ENCODE assay signal across 8 mouse cellular contexts in the genomic region with DNA sequence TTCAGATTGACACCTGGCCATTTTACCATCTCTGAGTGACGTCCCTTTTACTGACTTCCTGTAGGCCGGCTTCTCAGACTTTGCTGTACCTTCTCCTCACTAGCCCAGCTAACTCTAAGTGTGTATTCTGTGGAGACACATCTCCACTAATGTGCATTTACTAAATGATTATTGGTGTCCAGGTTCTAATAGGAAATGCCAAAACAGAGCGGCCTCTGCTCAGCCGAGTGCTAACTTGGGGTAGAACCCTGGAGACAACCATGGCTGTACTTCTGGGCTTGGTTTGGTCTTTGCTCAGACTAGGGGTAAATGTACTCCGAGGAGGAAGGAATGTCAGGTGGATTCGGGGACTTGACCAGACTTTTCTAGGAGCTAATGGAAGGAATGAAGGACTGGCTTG. TPM values are rescaled to one million over a fixed set of nuclear protein-coding genes. Genes with fewer than 3 reads are reported as not detected.
DNase-seq lines count a peak whose midpoint lies in the region; ATAC-seq and TF ChIP-seq lines count a peak whose summit lies in the region.

No protein-coding gene starts in this region.

- no peak for TF ChIP-seq EP300 in liver, embryonic 14.5 days (IDR thresholded peaks at IDR 0.05; ENCODE audit: low read depth)

- H3K27ac ChIP-seq in spleen, adult 2 months (ENCODE audit: insufficient read depth, low read length): peak overlapping the region; percentile 50
- H3K27ac ChIP-seq in liver, embryonic 14.5 days: no peak overlapping the region

- no peak for TF ChIP-seq POLR2A in spleen, adult 2 months (IDR thresholded peaks at IDR 0.05; ENCODE audit: low read depth, low read length)

- no peak overlapping the region; the same call in 1 of the 2 replicates for H3K9ac ChIP-seq in liver, embryonic 14.5 days (replicated peaks)

- no peak for TF ChIP-seq CTCF in spleen, adult 2 months (IDR thresholded peaks at IDR 0.05; ENCODE audit: extremely low read depth, insufficient read depth, insufficient read length, insufficient replicate concordance)
- TF ChIP-seq CTCF in liver, embryonic 14.5 days (IDR thresholded peaks at IDR 0.05; ENCODE audit: low read depth): no peak

- H3K4me3 ChIP-seq in spleen, adult 2 months (ENCODE audit: extremely low read depth, insufficient read depth, insufficient read length): peak overlapping the region; percentile 10; the same call in 1 of the 2 replicates
- H3K4me3 ChIP-seq in liver, embryonic 14.5 days (ENCODE audit: insufficient read depth in 1 of 2, low read depth in 2 of 2, low read length in 2 of 2): peak overlapping the region; percentile 36 to 79

- peak overlapping the region; percentile 85 for H3K4me2 ChIP-seq in liver, embryonic 14.5 days (ENCODE audit: low read depth)

- no peaks in the 10 kb centered on the region for H3K9me3 ChIP-seq in liver, embryonic 14.5 days (ENCODE audit: control insufficient read depth, low read length)

- ATAC-seq in cerebellum, adult (ENCODE audit: insufficient number of reproducible peaks, low FRiP score, low TSS enrichment): 0 out of 2 replicates have a peak, but pooled peaks have one; percentile 2
- no peak for ATAC-seq in liver, embryonic 14.5 days (ENCODE audit: insufficient read depth)

- intact Hi-C loops in left cerebral cortex, postnatal 14 days (cut with DNase I): no loop called here

- no peaks in the 10 kb centered on the region for H3K36me3 ChIP-seq in spleen, adult 2 months (ENCODE audit: control insufficient read depth, insufficient read depth, low read length)
- H3K36me3 ChIP-seq in liver, embryonic 14.5 days (replicated peaks; ENCODE audit: control insufficient read depth, insufficient read depth, low read depth): no peaks in the 10 kb centered on the region

- 74% methylated on average over 6 of the region's 6 CpGs for WGBS in spleen, adult 2 months
- 75% methylated on average over 6 of the region's 6 CpGs for WGBS in liver, embryonic 14.5 days (ENCODE audit: insufficient replicate concordance)

- peaks cover 6% of the 10 kb centered on the region; the same call in 1 of the 2 replicates for H3K4me1 ChIP-seq in spleen, adult 2 months (ENCODE audit: control insufficient read depth, insufficient read depth, insufficient read length)
- H3K4me1 ChIP-seq in liver, embryonic 14.5 days (replicated peaks; ENCODE audit: control insufficient read depth in 2 of 2, insufficient read depth in 2 of 2, low read length in 1 of 2): peaks cover 7 to 10% of the 10 kb centered on the region in 2 experiments; a peak in 2 of 4 replicates

- no peaks in the 10 kb centered on the region for H3K27me3 ChIP-seq in spleen, adult 2 months (ENCODE audit: control insufficient read depth, insufficient read depth, low read length)
- no peaks in the 10 kb centered on the region for H3K27me3 ChIP-seq in liver, embryonic 14.5 days (ENCODE audit: control insufficient read depth, insufficient read depth, low read length)

- DNase-seq in cerebellum, postnatal 36 days: no peak
- no peak for DNase-seq in spleen, adult 2 months (ENCODE audit: low read depth in 1 of 2, low spot score in 2 of 2)
- DNase-seq in spleen, postnatal 36 days (ENCODE audit: low spot score in 2 of 2): no peak
- no peak for DNase-seq in liver, embryonic 14.5 days (ENCODE audit: low read depth in 3 of 3, low spot score in 3 of 3)
- no peak for DNase-seq in embryo, embryonic 10.5 days (ENCODE audit: low spot score)
- no peak for DNase-seq in left cerebral cortex, postnatal 14 days (ENCODE audit: low spot score in 2 of 2)
- no peak for DNase-seq in adrenal gland, postnatal 25 days

RNA-seq across cellular contexts. Expression of a gene that starts 0.6 kb away (rescaled TPM):
- polyA plus RNA-seq in spleen, adult 2 months (2012; rRNA removed): 6.8 and 7.2 TPM in 2 replicates
- 2.8 and 3.7 TPM in 2 replicates for polyA plus RNA-seq in liver, embryonic 14.5 days (2012; rRNA removed)
- polyA plus RNA-seq in liver, embryonic 14.5 days (2014; fragmentation: Nextera tagmentation; extraction: Ambion mirVana): 7.2 and 7.3 TPM in 2 replicates
- total RNA-seq in left cerebral cortex, postnatal 14 days (2021): 100 to 1,000 TPM; 143 to 171 TPM
- total RNA-seq in adrenal gland, postnatal 25 days (2021): 28.8 and 31.4 TPM in 2 replicates
